Mouse (Mus musculus) G1E-ER4 (cell line): ENCODE measurements around the gene Cdca7l. TPM values are rescaled to one million over a fixed set of nuclear protein-coding genes. Genes with fewer than 3 reads are reported as not detected.

Experiments used
- GATA1 ChIP-seq: IDR thresholded peaks from one replicate; pipeline ENCODE4 v1.8.0; 2012; ENCODE audit warnings: low read length, inconsistent platforms
- polyA plus RNA-seq: library from polyadenylated mRNA; stranded (reverse); fragments of >175 nt; gene quantifications from 2 replicates; pipeline ENCODE4 v1.2.3, GENCODE M21; 2012

Gene Cdca7l
- polyA plus RNA-seq, 1 experiment: 5.9 TPM

DNA sequence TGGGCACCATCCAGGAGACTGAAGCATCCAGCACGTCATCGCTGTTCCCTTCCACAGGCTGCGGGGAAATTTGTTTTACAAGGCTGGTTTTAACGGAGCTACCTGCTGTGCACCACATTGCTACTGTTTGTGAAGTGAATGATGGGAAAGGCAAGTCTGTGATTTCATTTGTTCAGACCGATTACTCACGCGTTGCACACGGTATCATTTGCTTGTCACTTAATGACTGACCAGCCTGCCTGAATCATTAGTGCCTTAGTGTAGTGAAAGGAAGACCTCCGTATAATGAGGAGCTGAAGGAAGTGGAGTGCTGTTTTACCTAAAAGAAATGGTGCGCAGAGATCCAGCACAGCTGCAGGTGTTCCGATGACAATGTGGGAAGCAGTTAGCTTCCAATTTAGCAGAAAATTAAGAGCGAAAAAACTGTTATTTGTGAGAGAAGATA is 1.9 kb downstream of the Cdca7l start:
- no peak for TF ChIP-seq GATA1

DNA sequence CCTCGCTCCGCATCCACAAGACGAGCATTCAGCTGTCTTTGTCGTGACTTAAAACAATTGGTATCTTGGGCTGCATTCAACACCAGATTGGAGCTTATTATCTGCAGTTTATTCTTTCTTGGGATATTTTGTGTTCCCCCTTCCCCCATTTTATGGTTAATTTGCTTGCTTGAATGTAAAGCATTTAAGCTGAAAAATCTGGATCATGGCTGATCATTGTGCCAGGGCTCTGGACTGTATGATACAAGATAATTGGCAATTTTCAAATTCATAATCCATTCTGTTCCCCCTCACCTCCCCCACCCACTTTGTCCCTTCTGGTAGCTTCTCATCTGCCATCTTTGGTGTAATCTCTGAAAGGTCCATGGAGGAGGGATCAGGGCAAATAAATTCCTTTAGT is 2.4 kb downstream of the Cdca7l start:
- TF ChIP-seq GATA1: no peak

DNA sequence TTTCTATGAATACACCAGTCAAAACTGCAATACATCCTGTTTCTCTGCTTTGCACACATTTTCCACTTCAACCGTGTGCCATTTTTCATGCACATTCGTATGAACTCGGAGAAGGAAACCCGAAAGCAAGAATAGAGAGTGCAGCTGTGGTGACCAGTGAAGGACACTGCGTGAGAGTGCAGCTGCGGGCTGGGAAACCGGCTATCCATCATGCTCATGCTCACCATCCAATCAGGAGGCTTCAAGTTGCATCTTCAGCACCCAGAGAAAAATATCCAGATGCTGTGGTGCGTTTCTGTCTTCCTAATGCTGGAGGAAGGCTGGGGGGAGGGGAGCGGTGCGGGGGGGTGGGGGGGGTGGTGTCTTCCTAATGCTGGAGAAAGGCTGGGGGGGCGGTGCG is 3.5 kb downstream of the Cdca7l start:
- TF ChIP-seq GATA1: no peak

DNA sequence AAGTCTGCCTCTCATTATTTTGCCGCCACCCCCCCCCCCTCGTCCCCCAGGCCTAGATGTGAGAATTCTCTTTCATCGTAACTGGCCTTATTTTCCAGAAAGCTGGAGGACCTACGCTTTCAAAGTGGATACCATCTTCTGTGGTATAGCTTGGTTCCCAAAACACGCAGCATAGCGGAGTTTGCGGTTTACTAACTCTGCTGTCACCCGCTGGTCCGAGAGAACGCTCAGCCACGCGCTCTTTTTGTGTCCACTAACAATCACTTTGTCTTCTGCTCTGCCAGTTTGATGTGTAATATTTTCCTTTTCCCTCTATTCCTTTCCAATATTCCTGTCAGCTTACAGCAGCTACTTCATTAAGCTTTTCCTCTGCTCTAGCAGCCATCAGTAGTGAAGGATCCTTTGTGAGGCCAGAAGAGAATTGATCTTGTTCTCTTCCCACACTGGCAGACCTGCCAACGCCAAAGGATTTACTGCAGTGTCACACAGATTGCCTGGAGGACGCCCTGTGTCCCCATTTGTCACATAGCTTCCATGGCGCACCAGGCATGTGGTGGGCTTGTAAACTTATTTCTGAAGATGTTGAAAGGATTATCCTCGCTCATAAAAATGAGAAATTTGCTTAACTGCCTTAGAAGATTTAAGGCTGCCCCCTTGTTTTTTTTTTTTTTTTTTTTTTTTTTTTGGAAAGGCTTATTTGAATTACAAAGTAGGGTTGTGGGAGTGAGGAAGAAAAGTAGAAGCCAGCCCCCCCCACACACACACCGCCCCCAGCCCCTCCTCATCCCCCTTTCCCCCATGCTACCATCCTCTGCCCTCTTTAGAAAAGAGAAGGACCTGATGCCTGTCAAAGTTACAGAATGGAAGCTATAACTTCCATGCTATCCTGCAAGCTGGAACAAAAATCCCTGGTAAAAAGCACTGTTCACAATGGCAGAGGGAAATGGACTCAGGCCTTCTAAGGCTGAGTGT is 4.6 kb downstream of the Cdca7l start:
- no peak for TF ChIP-seq GATA1

DNA sequence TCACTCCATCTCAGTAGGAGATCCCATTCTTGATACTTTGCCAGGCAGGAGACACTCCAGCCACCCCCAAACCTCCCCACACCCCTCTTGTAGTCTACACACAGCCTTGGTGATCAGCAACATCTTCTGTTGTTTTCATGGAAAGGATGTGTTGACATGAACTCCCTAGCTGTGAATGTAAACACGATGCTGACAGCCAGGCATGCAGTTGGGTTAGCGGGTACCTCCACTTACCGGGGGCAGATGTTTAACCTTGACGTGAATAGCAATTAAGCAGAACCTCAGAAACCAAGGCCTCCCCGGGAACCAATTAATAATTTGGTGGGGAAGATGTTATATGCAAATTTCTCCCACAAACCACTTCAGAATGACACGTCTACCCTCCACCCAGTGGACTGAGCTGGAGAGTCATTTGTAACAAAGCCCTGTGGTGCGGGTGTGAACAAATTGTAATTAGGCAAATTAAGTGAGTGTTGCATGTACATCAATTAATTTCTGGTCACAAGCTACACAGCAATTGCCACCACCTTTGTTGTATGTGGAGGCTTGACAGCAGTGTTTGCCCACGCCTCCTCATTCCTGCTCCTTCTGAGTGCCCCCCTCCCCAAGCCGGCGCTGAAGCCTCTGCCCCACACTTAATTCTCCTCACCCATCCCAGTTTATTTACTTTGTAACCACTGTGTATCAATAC is 5.4 kb downstream of the Cdca7l start:
- no peak for TF ChIP-seq GATA1

DNA sequence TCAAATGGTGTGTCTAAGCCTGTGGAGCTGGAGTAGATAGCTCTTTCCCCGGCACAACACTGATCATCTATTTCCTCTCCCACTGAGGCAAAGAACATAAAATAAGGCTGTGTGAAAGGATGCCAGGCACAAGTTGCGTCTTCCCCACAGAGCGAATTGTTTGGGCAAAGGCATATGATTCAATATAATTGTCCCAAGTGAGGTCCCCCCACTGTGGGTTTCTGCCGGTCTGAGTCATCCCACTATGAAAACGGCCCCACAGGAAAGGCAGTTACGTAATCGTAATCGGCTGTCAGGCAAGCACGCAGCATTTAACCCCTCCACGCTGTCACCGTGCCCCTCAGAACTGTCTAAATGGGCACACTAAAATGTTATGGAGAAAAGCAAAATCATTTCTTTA is 6.0 kb downstream of the Cdca7l start:
- TF ChIP-seq GATA1: no peak

DNA sequence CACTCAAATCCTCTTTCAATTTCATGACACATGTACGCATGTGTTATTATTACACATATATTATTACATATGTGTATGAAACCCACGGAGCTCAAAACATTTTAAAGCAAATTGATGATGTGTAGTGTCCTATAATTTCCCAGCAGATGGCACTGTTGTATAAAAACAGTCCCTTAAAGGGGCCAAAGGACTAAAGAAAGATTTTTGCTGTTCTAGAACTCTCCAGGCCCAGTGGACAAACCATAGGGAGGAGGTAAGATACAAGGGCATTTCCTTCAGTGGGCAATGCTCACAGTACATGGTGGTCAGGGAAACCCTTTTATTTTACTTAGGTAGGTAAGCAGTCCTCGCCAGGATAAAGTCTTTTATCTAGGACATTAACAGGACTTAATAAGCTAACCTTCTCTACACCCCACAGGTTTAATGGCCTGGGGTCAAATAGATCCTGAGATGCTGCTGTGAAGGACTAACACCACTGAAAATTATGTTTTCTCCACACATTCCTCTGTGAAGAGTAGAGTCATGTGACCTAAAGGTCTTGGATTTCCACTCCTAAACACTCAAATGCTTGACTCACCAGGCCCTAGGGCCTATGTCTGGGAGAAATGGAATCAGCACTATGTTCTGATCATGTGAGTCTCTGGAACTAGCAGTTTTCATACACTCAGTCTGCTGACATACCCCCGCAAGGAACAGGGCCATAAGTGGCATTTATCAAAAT is 16.2 kb downstream of the Cdca7l start:
- no peak for TF ChIP-seq GATA1

DNA sequence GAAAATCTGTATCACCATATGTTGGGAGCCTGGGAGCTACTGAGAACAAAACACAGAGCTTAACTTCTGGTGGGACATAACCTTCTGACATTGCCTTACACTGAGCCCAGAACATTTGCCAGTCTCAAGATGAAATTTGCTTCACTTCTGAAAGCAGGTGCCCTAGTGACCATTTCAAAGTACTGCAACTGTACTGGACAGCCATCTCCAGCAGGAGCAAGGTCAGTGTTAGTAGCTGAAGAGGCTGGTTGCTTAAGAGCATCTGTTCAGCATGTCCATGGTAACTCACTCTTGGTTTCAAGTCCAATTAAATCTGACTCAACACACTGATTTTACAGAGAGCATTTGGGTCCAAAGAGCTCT is 16.8 kb downstream of the Cdca7l start:
- TF ChIP-seq GATA1: no peak

DNA sequence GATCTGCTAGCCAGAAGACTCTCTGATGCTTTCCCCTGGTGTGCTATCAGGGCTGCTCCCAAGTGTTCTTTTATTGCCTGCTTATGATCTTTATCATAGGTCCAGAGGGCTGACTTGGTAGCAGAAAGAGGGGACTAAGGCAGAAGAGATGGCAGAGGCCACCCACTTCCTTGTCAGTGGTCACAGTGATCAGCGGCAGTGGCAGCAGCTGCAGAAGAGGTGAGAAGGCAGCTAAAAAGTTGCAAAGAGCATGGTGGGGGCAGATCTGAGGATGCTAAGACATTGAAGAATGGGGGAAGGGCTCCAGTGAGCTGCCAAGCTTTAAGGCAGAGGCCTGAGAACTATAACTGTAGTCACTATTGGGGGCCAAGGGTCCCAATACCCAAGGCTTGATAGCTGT is 17.3 kb downstream of the Cdca7l start:
- no peak for TF ChIP-seq GATA1

DNA sequence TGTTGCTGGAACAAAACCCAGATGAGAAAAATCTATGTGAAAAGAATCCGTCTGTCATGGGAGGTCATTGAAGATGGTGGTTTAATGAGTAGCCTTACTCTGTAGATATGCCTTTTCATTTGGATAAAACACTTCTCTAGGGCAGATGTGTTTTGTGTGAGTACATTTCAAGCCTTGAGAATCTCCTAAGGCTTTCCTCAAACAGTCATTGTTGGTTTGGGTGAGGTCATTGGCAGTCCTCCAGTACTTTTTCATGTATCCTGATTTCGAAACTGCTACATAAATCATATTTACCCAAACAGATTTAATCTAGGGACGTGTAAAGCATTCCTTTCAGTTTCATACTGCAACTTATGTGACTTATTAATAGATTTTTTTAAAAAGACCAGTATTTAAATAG is 24.3 kb downstream of the Cdca7l start:
- no peak for TF ChIP-seq GATA1

DNA sequence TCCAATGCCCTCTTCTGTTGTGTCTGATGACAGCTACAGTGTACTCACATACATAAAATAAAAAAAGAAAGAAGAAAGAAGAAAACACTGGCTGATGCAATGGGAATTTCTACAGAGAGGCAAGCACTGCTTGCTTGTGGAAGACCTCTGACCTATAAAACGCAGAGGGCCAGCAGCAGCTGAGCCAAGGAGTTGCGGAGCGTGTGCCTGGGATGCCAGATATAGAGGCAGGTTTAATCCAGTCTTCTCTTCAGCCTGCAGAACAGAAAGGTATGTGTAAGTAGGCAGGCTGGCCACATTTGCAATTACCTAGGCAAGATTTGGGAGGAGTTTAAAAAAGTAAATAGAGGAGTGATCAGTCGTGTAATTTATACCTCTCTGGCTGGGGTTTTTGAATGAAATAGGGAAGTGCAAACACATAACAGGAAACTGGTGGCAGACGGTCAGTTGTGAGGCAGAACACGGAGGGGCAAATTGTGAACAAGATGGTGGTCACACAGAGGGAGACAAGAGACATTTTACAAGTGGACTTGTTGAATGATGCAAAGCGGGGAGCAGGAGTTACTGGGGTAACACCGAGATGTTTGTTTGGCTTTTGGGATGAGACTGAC is 27.4 kb downstream of the Cdca7l start:
- no peak for TF ChIP-seq GATA1

DNA sequence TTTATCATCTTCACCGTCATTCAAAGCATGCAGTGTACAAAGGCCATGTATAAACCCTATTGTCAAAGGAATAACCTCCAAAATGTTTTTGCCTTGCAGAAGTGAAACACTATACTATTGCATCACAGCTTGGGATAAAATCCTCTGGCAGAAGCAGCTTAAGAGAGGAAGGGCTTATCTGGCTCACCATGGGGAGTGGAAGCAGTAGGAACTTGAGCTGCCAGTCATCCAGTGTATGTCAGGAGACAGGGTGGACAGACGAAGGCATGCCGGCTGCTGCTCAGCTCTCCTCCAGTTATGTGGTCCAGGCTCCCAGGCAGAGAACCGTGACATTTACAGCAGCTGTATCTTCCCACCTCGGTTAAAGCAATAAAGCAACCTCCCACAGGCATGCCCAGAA is 28.1 kb downstream of the Cdca7l start:
- TF ChIP-seq GATA1: no peak

DNA sequence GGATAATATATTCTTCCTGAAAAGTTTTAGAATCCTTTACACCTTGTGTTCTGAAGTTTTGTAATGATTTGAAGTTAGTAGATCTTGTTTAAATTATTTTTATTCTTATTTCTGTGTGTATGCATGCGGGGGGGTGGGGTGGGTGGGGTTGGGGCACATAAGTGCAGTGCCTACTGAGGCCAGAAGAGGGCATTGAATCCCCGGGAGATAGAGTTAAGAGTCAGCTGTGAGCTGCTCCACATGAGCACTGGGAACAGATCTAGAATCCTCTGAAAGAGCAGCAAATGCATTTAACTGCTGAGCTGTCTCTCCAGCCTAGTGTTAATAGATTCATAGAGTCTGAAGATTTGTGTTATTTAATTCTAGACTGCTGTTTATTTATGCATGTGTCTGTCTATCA is 30.6 kb downstream of the Cdca7l start:
- no peak for TF ChIP-seq GATA1

DNA sequence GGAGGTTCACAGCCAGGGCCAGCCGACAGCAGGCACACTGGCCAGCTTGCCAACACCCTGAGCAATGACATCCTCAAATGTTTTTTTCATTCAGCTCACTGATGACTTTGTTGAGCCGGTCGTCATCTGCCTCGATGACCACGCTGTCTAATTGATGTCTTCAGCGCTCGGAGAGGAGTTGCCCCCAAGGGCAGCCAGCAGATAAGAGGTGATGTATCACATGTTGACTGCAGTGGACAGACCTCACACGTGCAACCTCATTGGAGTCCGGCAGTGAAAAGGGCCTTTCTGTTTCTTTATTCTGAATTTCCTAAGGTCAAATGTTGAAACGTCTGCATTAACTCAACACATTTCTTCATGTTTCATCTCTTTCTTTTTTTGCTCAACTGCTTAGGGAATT is 31.3 kb downstream of the Cdca7l start:
- TF ChIP-seq GATA1: no peak

DNA sequence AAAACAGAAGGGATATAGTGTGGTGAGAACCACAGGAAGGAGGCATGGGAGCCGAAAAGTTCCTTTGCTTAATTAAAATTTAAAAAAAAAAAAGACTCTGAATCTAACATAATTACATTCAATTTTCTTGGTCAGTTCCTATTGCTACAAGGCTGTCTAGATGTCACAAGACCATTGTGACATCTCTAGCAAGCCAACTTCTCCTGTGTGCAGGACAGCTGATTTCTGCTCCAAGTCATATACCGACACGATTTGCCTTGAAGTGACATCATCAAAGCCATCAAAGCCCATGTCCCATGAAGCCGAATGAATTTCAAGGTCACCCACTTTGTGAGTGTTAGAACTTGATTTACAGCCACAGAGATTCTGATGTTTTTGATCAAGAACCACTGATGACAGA is 33.3 kb downstream of the Cdca7l start:
- TF ChIP-seq GATA1: no peak

DNA sequence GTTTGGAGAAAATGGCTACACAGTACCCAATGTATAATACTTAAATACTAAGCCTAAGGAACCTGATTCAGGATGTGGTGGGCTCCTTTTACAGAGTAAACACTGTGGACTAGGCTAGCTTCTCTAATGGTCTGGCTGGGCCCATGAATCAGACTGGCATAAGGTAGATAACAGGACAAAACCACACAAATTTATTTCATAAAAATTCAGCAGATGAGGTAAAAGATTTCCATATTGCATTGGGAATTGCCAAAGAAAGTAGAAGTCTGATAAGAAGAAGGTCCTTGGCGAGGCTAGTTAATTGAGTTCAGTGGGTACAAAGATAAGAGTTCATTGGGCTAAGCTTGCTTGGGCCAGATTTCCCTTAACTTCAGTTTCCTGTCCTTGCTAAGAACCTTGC is 36.6 kb downstream of the Cdca7l start:
- TF ChIP-seq GATA1: no peak

DNA sequence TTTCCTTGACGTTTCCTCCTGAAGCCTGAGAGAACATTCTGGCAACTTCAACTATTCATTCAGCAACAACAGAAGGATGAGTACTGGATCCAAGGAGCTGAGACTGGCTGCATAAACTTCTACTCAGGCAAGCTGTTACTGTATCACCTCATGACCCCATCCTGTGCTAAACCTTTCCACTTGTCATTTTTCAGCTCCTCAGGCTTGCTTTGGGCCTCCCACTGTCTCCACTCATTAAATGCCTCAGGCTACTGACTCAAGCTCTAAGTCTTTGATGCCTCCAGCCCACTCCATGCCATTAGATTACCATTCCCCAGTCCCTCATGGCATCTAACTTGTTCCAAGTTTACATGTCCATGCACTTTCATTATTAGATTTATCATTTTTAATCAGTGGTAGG is 38.6 kb downstream of the Cdca7l start:
- TF ChIP-seq GATA1: no peak
